Mouse (Mus musculus) v-Abl transformed pro-B cells (cell line): ENCODE measurements around the gene Btnl6.
"Not testable (repeated sequence)": the region's sequence is repeated elsewhere in the genome, so short reads cannot be mapped to it uniquely, and the experiment has no call there.

Source experiments
- in situ Hi-C, 2 experiments: fragments of 400-800 bp; cut with MboI; formaldehyde crosslinking; loops; one replicate each; pipeline ENCODE4 v1.15.1; 2025; ENCODE audit not compliant: unreplicated experiment in 2 of 2

Gene Btnl6

DNA sequence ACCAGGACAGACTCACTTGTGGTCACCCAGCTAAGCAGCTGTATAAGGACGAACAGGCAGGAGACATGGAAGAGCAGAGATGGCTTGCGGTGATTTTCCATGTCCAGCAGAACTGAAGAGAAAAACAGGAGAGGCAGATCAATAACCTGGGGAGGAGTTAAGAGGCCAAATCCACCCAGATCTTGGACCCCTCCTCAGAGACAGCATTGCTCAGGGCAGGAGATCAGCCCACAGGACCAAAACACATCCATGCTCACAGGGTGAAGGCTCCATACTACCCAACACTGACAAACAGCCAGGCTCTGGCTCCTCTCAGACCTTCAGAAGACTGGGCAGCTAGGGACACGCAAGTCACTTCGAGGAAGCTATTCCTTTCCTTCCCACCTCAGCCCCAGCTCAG, at the start of gene Btnl6:
Gene Btnl6, minus strand, starts transcription at position 101 of the 400 bp plus-strand sequence.
- in situ Hi-C loops = no loop called here

- in situ Hi-C loops = loop anchor here (5.0 to 25.0 kb wide), 2 partner anchors 53 to 402 kb away; partner anchors contain the start of genes Egfl8 (in 2 of the 2) and H2-DMb1 (in 1 of the 2)
These were observed 47.6 kb upstream of the Btnl6 start for GRCm38 (mm10) chr17:34564796-34565195.

GRCm38 (mm10) chr17:34564003-34564421, 46.9 kb upstream of the Btnl6 start, which contains the start of gene Notch4:
Notch4 (plus strand) TSS chr17:34564268.
- in situ Hi-C loops = loop anchor here in 1 of 2 experiments (25.0 kb wide), 1 partner anchor 402 kb away; the partner anchor contains the start of gene H2-DMb1

- in situ Hi-C loops = loop anchor here in 1 of 2 experiments (25.0 kb wide), 1 partner anchor 401 kb away; the partner anchor contains the start of gene H2-DMb1
These were observed 46.2 kb upstream of the Btnl6 start for GRCm38 (mm10) chr17:34563354-34563753.

DNA sequence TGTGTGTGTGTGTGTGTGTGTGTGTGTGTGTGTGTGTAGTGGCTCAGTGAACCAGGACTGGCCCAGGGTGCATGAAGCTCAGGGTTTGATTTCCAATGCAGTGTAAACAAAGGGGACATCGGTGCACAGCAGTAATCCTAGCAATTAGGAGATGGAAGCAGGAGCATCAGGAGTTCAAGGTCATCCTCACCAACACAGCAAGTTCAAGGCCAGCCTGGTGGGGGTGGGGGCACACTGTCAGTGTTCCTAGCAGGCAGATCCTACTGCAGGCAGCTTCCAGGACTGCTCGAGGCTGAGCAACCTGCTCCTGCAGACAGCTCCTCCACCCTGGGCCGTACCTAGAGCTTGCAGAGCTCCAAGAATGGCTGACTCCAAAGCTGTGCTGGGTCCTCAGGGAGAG, 45.4 kb upstream of the Btnl6 start:
- in situ Hi-C loops = loop anchor here in 1 of 2 experiments (25.0 kb wide), 1 partner anchor 400 kb away; the partner anchor contains the start of gene H2-DMb1

DNA sequence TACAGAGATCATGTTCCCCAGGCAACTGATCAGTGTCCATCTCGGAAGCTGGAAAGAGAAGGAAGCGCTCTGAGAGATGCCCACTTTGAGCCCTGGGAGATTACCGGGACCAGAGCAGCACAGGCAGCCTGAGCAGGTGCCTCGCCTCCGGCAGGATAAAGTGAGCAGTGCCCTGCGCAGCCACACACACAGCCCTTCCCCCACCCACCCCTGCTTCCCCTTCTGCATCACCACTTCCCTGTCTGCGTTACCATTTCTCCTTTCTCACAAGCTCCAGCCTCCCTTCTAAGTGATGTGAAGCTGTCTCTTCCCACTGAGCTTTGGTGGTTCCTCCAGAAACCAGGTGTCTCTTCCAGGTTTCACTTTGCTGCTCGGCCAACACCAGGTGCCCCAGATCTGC, 44.0 kb upstream of the Btnl6 start:
- in situ Hi-C loops = loop anchor here in 1 of 2 experiments (25.0 kb wide), 1 partner anchor 399 kb away; the partner anchor contains the start of gene H2-DMb1

DNA sequence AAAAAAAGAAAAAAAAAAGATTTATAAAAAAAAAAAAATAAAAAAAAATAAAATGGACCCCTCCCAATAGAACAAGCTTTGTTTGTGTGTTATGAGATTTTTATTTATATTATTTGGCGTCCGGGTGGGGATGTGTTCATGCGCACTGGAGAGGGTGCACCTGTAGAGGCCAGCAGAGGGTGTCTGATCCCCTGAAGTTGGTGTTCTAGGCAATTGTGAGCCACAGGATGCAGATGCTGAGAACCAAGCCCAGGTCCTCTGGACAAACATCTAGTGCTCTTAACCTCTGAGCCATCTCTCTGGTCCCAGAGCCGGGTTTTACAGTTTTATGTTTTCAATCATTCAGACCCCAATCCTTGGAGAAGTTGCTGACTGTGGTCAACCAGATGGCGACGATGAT, 43.3 kb upstream of the Btnl6 start:
- in situ Hi-C loops = loop anchor here in 1 of 2 experiments (25.0 kb wide), 1 partner anchor 398 kb away; the partner anchor contains the start of gene H2-DMb1

DNA sequence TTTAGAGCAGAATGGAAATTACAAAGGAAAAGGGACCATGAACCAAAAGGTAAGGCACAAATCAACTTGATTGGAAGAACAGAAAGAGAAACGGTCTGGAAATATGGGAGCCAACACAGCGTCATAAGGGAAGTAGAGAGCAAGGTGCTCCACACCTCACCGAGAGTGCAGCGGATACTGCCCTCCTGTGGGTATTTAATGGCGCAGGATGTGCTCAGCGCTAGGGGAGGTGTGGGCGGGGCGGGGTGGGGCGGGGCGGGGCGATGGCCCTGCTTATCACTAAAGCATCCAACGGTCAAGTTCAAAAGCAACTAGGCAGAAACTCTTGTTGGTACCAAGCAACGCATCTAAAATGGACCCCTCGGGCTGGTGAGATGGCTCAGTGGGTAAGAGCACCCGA, 42.7 kb upstream of the Btnl6 start:
- in situ Hi-C loops = loop anchor here in 1 of 2 experiments (10.0 to 25.0 kb wide), 3 partner anchors 125 to 515 kb away; partner anchors contain the start of gene H2-DMb1

- in situ Hi-C loops = loop anchor here in 1 of 2 experiments (10.0 to 25.0 kb wide), 3 partner anchors 124 to 514 kb away; partner anchors contain the start of gene H2-DMb1
These were observed 42.0 kb upstream of the Btnl6 start for GRCm38 (mm10) chr17:34559116-34559515.

- in situ Hi-C loops = loop anchor here in 1 of 2 experiments (10.0 to 25.0 kb wide), 3 partner anchors 123 to 513 kb away; partner anchors contain the start of gene H2-DMb1
These were observed 40.3 kb upstream of the Btnl6 start for GRCm38 (mm10) chr17:34557411-34557810.

DNA sequence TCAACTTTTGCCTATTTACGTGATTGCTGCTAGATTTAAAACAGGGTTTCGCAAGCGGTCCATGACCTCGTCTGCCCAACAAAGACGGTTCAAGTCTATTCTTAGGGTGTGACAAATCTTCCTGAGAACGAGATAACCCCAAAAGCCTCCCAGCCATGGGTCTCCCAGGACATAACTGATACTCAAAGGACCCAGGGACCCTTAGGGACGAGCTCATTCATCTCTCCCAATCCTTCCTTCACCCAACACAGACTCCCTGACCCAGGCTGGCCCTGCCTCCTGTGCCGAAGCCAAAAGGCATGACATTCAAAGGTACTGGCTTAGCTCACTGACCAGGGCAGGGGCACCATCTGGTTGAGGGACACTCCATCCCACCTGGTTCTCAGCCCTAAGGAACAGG, 39.3 kb upstream of the Btnl6 start:
- in situ Hi-C loops = loop anchor here in 1 of 2 experiments (10.0 to 25.0 kb wide), 3 partner anchors 122 to 512 kb away; partner anchors contain the start of gene H2-DMb1

GRCm38 (mm10) chr17:34555483-34555882, 38.3 kb upstream of the Btnl6 start:
- in situ Hi-C loops = loop anchor here in 1 of 2 experiments (10.0 to 25.0 kb wide), 3 partner anchors 121 to 511 kb away; partner anchors contain the start of gene H2-DMb1

DNA sequence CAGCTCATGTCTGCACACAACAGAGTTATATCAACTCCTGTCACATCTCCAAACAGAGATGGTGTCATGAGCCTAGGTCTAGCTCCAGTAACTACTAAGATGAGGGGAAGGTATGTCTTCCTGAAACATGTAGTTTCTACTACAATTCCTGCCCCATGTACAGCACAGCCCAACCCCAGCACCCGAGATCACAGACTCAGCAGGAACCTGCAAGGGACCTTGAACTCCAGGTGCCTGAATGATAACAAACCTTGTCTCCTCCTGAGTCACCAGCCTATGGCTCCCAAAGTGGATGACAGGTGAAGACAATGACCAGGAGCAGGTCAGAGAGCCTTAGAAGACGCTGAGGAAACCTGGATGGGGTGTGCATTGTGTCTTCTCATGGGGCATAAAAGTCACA, 32.7 kb upstream of the Btnl6 start:
- in situ Hi-C loops = loop anchor here (10.0 to 25.0 kb wide), 3 partner anchors 115 to 505 kb away; partner anchors contain the start of gene H2-DMb1 (in 1 of the 2)

GRCm38 (mm10) chr17:34549156-34549555, 32.0 kb upstream of the Btnl6 start:
- in situ Hi-C loops = loop anchor here in 1 of 2 experiments (10.0 kb wide), 1 partner anchor 114 kb away; no protein-coding TSS in a partner anchor

- in situ Hi-C loops = loop anchor here in 1 of 2 experiments (10.0 kb wide), 1 partner anchor 113 kb away; no protein-coding TSS in a partner anchor
These were observed 30.4 kb upstream of the Btnl6 start for GRCm38 (mm10) chr17:34547601-34548000.

- in situ Hi-C loops = loop anchor here in 1 of 2 experiments (10.0 kb wide), 1 partner anchor 112 kb away; no protein-coding TSS in a partner anchor
These were observed 29.6 kb upstream of the Btnl6 start for GRCm38 (mm10) chr17:34546797-34547196.

DNA sequence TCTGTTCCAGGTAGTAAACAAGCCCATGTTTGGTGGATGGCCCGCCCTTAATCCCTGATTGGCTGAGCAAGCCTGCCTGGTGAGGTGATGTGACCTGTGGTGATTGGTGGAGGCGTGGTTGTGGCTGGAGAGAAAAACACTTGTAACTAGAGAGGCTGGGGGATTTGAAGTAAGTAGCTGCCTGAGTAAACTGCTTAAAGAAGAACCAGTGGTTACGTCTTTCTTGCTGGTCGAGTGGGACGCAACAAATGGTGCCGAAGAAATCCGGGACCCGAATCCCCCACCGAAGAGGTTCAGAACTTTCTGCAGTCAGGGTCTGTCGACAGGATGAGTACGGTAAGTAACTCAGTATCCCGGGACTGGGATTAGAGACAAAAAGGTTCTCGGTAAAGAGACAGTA, 26.4 kb upstream of the Btnl6 start:
- in situ Hi-C loops = loop anchor here in 1 of 2 experiments (10.0 kb wide), 1 partner anchor 109 kb away; no protein-coding TSS in a partner anchor

DNA sequence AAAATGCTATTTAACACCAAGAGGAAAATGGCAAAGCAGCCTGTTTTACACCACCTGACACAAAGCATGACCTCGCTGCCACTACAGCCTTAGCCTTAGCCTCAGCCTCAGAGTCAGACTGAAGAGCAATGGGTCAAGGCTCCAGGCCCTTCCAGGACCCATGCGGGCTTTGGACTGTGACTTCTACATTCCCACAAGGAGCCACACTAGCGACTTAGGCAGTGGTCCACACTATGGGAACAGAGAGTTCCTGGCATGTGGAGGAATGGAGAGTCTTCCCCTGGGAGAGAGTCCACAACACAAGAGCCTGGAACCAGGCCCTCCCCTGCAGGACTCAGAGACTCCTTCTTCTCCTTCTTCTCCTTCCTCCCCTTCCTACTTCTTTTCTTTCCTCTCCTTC, 15.5 kb upstream of the Btnl6 start:
- in situ Hi-C loops = no loop called here

DNA sequence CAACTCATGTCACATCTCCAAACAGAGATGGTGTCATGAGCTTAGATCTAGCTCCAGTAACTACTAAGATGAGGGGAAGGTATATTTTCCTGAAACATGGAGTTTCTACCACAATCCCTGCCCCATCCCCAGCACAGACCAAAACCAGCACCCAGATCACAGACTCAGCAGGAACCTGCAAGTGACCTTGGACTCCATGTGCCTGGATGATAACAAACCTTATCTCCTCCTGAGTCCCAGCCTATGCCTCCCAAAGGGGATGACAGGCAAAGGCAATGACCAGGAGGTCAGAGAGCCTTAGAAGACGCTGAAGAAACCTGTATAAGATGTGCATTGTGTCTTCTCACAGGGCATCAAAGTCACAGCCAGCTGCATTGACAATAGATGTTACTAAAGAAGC, 1.8 kb upstream of the Btnl6 start:
- in situ Hi-C loops = no loop called here

- in situ Hi-C loops = not testable (repeated sequence)
These were observed 1.4 kb upstream of the Btnl6 start for GRCm38 (mm10) chr17:34518571-34518970.

DNA sequence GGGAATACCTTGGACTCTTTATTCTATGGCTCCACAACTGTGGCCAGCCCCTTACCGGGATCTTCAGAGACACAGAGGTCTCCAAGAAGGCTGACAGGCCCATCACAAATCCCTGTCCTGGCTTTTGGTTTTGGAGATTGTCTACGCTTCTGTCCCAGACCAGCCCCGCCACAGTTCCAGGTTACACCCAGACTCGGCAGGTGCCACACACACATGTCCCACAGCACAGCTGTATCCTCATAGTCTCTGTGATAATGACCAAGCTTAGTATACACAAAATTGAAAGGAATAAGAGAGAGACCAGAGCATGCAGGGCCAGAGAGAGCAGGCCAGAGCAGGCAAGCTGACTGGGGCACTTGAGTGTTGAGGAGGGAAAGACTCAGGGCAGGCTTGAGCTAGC, 643 bp upstream of the Btnl6 start:
- in situ Hi-C loops = no loop called here
